Mouse (Mus musculus) megakaryocyte-erythroid progenitor cell, adult 5-6 weeks (primary cell): Measurements from ENCODE around the gene Dusp10. TPM values are rescaled to one million over a fixed set of nuclear protein-coding genes. Genes with fewer than 3 reads are reported as not detected.

ENCODE experiments used
- ATAC-seq: replicated peaks from 2 replicates; pipeline ENCODE4 v1.8.0; 2016; ENCODE audit warnings: mild to moderate bottlenecking, inconsistent platforms; ENCODE audit not compliant: severe bottlenecking, poor library complexity, low FRiP score, low TSS enrichment
- total RNA-seq, 2 experiments: library from RNA; stranded (forward) in 1 of 2; stranded (reverse) in 1 of 2; fragments of 200-1000, 215-1000 nt in 1 of 2; fragments of >200 nt in 1 of 2; fragmentation: Nextera tagmentation in 1 of 2; gene quantifications; 2 replicates each; pipeline ENCODE4 v1.2.3; 2014 to 2017

Dusp10 gene
- total RNA-seq, 2 experiments from 2014 or later = 3.4 to 10.1 TPM

DNA sequence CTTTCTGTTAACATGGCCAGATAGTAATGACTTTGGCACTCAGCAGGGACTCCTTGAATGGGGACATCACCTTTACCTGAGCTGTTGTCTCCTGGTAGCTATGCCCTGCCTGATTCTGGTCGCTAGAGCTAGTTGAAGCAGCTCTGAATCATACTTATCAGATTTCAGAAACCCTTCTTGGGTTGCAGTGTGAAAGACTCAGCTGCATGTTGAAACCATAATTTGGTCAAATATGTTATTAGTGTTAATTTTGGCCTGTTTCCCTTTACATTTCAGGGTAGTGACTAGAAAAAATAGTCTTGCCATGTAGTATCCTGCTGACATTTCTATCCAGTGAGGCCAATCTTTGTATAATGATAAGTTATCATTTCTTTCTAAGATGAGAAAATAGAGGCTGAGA, 38.2 kb downstream of the Dusp10 start:
- no peak for ATAC-seq

DNA sequence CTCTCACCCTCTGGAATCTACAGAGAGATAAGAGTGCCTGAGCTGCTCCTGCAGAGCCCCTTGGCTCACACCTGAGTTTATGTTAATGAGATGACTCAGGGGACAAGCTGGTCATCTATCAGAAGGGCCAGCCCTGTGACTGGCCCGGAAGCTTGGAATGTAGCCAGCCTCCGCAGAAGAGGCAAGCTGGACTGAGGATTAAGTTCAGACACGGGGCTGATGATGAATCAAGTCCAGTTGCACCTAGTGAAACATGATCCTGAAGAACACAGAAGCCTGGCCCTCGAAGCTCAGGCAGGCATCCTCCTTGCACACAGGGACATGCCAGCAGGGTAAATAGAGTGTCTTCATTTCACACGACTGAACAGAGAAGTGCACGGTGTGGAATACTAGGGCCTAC, 38.7 kb downstream of the Dusp10 start:
- ATAC-seq = no peak

DNA sequence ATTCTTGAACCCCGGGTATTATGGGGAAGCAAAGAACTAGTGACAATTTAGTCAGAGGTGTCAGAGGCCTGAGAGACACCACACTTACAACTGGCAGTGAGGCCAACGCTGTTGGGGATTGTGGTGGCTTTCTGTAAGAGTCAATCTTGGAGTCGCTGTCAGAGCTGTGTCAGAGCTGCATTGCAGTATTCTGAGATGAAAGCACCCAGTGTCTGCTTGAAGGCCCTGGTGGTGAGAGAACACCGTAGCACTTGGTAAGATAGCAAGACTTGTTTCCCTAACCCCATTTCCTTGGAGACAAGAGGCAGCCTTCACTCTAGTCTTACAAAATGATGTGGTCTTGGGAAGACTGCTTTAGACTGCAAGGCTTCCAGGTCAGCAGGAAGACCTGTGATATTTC, 39.2 kb downstream of the Dusp10 start:
- ATAC-seq = no peak

DNA sequence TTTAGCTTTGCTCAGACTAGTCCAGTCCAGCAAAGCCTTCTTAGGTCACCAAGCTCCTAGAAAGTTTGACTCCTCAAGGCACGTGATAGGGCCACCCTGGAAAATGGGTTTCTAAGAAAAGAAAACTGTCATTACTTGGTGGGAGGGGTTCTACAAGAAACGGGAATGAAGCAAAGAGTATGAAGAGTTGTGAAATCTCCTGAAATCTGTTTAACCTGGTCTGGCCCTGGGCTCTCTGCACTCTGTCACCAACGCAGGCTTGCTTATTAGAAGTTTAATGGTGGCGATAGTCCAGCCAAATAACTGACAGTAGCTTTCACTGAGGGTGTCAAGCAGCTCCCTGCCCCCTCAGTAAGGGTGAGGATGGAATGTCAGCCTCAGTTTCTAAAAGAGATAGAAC, 40.0 kb downstream of the Dusp10 start:
- ATAC-seq = no peak

DNA sequence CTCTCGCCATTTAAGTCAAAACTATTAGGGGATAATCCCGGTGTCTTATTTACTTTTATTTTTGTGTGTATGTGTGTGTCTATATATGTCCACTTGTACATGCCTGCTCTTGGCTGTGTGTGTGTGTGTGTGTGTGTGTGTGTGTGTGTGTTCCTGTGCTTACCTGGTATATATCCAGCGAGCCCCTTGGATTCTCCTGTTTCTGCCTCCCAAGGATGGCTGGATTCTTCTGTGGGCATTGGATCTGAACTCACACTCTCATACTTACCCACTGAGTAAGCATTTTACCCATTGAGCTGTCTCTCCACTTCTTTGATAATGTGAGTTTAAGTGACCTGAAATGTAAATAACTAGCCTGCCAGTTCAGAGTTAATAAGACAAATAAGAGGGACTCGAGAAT, 40.6 kb downstream of the Dusp10 start:
- ATAC-seq = no peak

DNA sequence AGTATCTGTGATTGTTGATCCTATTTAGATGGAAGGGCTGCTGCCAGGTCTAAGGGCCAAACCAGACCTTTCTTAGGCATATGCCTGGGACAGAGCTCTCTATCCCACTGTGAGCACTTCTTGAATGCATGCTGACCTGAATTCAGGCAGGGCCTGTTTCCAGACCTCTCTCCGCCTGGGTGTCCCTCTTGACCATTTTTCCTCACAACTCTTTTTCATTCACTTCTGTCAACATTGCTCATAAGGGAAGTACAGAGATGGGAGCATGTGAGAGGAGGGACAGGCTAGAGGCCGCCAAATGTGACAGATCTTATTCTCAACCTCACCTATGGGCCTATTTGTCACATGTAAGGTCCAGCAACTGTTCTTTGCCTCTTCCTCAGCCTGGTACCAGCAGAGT, 41.1 kb downstream of the Dusp10 start:
- ATAC-seq = no peak

DNA sequence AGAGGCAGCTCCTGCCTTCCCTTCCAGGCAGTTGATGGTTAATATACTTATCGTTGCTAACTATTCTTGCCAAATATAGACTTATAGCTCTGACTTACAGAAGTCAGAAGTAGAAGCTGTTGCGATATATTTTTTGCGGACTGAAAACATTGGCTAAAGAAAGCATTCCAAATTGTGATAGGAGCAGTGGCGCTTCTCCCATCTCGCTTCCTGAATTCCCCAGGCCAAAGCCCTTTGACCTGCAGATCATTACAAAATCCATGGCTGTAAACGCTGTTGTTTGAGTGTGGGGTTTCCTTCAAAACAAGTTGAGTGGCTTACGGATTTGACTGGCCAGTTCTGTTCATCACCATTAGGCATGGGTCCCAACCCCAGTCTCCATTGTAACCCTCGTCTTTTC, 45.1 kb downstream of the Dusp10 start:
- no peak for ATAC-seq

DNA sequence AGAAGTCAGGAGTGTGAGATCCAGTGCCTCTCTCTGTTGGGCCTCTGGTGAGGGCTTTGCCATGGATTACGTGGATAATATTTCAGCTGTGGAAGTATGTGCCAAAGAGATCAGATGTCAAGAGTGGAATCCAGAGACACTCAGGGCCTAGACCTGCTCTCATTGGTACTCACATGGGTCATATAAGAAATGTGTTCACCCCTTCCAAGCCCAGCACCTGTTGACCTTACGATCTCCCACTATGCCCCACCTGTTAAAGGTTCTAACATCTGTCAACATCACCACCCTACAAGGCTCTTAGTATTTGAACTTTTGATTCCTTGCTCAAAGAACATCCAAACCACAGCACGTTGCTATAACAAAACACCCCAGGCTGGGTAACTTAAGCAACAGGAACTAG, 46.7 kb downstream of the Dusp10 start:
- no peak for ATAC-seq

DNA sequence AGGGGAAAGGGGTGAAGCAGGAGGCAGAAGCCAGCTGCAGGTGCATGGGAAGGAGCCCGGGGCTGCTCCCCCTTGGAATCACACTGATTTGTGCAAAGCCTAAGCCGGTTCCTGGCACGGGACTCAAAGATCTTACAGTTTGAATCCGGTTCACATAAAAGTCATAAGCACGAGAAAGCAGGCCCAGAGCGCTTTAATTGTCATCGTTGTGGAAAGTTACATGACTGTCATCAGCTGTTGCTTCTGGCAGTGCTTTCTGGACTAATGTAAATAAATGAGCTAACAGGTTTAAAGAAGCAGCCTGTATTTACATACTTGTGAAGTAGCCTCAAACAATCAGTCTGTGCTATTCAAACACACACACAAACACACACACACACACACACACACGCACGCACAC, 47.3 kb downstream of the Dusp10 start:
- no peak for ATAC-seq

DNA sequence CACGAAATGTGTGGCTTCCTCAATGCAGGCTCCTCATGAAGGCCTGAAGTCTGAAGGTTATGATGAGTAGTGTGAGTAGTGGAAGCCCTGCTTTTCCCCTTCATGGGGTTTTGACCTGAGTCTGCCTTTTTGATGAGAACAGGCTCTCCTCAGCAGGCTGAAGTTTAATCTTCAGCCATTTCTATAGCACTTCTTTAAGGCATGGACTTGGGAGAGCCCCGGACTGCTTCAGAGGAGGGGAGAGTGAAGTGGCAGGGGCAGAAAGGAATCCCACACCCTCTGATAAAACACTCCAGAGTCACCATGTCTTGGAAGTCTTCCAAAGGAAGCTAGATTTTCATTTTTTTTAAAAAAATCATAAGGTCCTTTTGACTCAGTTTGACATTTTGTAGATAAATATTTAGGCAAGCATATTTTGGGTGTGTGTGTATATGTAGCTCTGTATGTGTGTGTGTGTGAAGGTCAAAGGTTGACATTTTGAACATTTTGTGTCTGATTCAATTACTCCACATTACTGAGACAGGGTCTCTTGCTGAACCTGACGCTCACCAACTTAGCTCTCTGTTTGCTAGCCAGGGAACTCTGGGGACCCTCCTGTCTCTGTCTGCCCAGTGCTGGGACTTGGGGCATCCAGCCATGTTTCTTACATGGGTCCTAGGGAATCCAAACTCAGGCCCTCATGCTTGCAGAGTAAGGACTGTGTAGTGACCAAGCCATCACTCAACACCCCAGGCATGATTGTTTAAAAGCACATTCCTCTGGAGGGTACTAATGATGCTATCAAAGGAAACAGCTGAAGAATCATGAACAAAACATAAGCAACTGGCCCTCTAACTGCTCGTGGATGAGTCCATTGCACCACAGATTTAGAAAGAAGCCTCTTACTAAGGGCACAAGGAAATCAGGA, 48.0 kb downstream of the Dusp10 start:
- 0 out of 2 replicates have a peak, but pooled peaks have one; percentile 23 for ATAC-seq

DNA sequence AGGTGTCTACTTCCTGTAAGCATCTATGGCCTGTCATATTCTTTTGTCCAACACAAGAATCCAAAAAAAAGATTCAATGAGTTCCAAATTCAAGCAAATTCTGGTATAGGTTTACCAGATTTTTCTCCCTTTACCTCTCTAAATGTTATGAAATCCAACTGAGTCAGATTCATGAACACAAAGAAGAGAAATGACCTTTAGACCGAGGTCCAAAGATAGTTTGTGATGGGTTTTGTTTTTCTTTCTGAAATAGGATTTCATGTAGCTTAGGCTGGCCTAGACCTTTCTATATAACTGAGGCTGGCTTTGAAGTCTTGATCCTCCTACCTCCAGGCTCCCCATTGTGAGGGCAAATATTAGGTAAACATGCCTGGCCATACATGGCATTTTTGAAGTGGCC, 48.8 kb downstream of the Dusp10 start:
- no peak for ATAC-seq

DNA sequence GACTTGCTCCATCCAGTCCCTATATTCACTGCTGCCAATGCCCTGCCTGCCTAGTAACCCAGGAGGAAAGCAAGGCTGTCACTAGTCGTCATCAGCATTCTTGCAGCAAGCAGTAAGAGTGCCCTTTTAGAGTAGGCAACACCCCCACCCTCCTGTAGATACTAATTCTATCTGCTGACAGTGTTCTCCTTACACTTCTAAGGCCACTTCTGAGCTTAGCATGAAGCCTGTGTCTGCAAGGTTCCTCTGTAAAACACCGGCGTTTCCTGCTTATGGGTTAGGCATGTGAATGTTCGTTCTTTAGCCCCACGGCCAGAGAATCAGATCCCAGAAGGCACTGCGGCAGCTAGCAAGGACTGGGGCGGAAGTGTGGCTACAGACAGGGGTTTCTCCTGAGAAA, 51.2 kb downstream of the Dusp10 start:
- no peak for ATAC-seq

DNA sequence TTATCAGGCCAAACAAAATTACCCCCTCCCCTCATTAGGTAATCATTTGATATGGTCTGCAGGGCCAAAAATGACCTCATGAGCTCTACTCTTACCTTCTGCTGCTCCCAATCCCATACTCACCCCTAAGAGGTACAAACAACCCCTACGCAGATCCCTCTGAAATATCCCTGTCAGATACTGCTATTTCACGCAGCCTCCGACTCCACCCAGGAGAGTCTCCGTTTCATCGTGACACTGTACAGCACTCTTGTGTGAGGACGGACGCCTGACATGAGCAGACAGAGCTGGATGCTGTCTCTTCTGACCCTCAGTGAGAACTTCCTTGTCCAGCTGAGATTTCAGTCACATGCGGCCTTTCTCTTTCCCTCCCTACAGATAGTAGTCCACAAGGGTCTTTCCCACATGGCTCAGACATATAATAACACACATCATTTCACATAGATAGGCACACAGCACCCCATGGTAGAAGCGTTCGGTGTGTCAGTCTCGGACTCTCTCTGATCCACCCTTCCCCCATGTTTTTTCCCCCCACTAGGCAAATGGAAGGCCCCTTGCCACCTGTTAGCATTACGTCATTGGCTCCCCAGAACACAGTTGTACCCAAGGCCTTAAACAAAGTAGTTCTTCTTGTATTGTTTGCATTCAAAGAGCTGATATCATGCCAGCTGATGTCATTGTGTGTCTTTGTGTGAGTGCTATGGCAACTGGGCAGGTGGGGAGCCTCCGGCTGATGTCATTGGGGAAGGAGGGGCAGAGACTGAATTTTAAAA, 52.7 kb downstream of the Dusp10 start:
- ATAC-seq = no peak

DNA sequence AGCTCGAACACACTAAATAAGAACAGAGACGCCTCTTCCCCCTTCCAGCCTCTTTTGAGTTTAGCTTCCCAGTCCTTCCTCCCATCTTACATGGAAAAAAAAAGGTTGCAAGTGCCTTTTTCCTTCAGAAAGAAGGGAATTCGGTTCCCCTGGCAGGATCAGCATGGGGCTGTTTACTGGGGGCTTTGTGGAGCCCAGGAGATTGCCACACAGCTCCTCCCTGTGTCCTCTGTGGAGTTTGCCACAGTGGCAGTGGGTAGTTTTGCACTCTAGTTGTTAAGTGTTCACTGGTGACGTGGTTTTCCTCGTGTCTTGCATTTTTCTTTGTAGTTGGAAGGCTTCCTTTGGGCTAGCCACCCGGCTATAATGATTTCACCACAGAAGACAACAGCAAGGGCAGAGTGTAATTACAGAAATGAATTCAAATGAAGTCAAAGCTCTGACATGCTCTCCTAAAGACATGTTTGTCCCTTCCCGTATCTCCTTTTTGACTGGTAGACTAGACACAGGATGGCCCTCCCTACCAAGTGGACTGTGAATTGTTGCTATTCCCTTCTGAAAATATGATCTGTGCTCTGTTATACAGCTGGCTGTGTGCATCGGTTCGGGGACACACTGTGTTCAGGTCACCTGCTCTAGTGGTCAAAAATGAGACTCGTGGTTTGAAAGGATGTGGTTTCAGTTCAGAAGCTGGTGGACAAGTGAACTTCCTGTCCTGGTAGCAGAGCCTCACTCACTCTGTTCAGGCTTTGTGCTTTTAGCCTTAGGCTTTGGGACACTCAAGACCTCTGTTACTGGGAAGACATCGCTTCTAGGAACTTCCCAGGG, 53.6 kb downstream of the Dusp10 start:
- no peak for ATAC-seq

DNA sequence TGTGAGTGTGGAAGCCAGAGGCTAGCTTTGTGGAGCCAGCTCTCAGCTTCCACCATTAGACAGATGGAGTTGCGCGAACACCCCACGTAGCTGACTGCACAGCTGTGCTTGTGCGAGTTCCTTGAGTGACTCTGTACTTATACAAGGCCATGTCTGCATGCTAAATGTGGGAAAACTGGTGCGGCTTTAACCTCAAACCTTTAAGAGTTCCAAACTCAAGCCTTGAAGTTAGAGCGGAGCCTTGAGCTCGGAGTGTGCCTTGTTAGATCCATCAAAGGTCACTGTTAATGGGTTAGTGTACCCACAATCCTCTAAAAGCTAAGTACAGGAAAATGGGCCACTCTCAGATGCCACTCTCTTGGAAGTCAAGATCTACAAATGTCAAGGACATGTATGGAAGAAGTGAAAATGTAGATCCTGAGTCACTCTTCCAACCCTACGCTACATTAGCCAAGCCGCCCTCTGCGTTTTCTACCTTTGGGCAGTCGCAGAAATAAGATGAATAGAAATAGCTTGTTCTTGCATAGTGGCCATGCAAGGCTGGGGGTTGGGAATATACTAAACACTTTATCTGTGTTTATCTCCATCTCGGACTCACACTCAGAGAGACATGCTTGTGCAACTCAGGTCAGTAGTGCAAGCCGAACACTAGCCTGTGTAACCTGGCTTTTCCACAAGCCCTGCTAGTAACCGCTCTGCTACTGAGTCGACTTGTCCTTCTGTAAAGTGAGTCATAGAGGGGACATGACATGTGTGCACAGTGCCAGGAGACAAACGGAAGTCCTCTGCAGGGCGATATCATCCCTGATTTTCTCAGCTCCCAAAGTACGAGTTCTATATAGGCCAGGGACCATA, 54.8 kb downstream of the Dusp10 start:
- ATAC-seq = no peak

DNA sequence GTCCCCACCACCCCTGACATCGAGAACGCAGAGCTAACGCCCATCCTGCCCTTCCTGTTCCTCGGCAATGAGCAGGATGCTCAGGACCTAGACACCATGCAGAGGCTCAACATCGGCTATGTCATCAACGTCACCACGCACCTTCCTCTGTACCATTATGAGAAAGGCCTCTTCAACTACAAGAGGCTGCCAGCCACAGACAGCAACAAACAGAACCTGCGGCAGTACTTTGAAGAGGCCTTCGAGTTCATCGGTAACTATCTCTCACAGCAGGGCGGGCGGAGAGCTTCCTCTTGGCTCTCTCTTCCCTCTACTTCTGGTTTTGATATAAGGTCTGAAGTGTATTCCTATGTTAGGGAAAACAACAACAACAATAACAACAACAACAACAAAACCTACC, 55.9 kb downstream of the Dusp10 start:
- ATAC-seq = no peak

DNA sequence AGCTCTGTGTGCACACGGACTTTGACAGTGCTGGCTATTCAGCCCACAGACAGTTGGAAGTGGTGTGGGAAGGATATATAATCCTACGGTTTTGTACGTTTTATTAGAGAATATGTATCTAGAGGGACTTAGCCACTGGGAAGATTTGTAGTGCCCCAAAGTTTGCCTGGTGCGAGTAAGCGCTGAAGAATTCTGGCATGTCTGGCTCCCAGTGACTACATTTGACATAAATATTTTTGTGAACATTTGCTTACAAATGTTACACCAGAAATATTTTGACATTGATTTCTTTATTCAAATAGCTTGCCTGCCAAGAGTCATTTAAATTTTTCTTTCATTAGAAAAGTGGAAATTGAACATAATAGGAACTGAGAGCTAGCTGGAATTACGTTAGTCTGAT, 63.0 kb downstream of the Dusp10 start:
- no peak for ATAC-seq

DNA sequence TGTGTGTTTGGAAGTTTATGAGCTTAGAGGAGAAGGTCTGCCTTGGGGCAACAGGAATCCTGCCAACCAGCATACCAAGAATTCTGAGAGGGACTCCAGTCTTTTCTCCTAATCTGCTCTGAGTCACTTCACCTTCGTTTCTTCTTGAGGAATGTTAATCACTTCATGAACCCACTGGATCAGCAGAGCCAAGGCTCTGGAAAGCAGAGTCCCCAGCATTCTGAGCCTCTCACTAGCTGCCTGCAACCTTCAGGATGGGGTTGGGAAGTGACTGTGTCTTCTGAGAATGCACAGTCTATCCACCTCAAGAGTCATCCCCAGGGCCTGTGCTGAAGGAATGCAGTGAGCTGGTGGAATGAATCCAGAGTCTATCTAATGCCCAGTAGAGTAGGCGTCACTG, 63.7 kb downstream of the Dusp10 start:
- no peak for ATAC-seq

DNA sequence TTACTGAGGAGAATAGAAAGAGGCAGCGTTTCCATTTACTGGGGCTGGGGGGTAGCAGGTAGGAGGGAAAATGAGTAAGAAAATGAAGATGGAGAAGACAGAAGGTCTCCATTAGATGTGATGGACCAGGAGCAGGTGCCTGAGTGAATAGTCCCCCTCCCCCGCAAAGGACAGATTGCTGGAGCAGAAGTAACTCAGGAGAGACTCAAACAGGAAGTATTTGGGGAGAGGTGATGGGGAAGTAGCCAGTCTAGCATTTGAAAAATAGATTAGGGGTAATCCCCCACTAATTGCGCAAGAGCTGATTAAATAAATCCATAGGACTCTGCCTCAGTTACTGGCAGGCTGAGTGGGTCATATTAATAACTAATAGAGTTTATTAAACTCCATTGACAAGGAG, 66.2 kb downstream of the Dusp10 start:
- no peak for ATAC-seq
